Mouse (Mus musculus) olfactory bulb, adult 2 months (tissue): ENCODE measurements around the gene Nags.

Source experiments
- CTCF ChIP-seq: fragments of 200-500 bp; IDR thresholded peaks from 2 replicates; pipeline ENCODE4 v1.5.1; 2012; ENCODE audit warnings: low read depth, mild to moderate bottlenecking, low read length, moderate library complexity; ENCODE audit not compliant: insufficient read depth
- POLR2A ChIP-seq: fragments of 200-500 bp; IDR thresholded peaks from 2 replicates; pipeline ENCODE4 v1.6.1; 2012; ENCODE audit warnings: mild to moderate bottlenecking, low read depth, low read length, moderate library complexity; ENCODE audit not compliant: insufficient read depth

GRCm38 (mm10) chr11:102101219-102101618 lies 44.1 kb upstream of the Nags start, which contains the start of gene Ppy:
- TF ChIP-seq POLR2A, result no peak
- no peak for TF ChIP-seq CTCF
